Mouse (Mus musculus) myocyte (in vitro differentiated cells): ENCODE data around the gene Cacna1e.

Source experiments
- CEBPB ChIP-seq: IDR thresholded peaks from 2 replicates; pipeline ENCODE4 v1.6.1; 2011; ENCODE audit warnings: mild to moderate bottlenecking, moderate library complexity; ENCODE audit not compliant: poor library complexity, insufficient read depth, severe bottlenecking
- E2F4 ChIP-seq: IDR thresholded peaks from one replicate; pipeline ENCODE4 v1.6.1; 2011; ENCODE audit warnings: mild to moderate bottlenecking, control low read depth, moderate library complexity; ENCODE audit not compliant: insufficient read depth
- MAX ChIP-seq: IDR thresholded peaks from one replicate; pipeline ENCODE4 v1.6.1; 2011; ENCODE audit warnings: low read depth, mild to moderate bottlenecking, control low read depth
- MYOD1 ChIP-seq, 3 experiments: IDR thresholded peaks; one replicate each; pipeline ENCODE4 v1.6.1; 2011; ENCODE audit warnings: control low read depth in 2 of 3, low read depth in 2 of 3, mild to moderate bottlenecking in 2 of 3, moderate library complexity in 1 of 3; ENCODE audit not compliant: insufficient read length in 2 of 3, control insufficient read depth in 1 of 3
- MYOG ChIP-seq, 3 experiments: IDR thresholded peaks; one replicate each; pipeline ENCODE4 v1.6.1; 2011; ENCODE audit warnings: control low read depth in 2 of 3, low read depth in 2 of 3, mild to moderate bottlenecking in 2 of 3; ENCODE audit not compliant: insufficient read length in 2 of 3, control insufficient read depth in 1 of 3, insufficient read depth in 1 of 3
- POLR2A ChIP-seq: IDR thresholded peaks from one replicate; pipeline ENCODE4 v1.6.1; 2011; ENCODE audit warnings: low read depth, mild to moderate bottlenecking, control low read depth, moderate library complexity; ENCODE audit not compliant: insufficient read length
- POLR2AphosphoS2 ChIP-seq: IDR thresholded peaks from one replicate; pipeline ENCODE4 v1.6.1; 2011; ENCODE audit warnings: low read depth, control low read depth; ENCODE audit not compliant: insufficient read length
- REST ChIP-seq: IDR thresholded peaks from one replicate; pipeline ENCODE4 v1.6.1; 2011; ENCODE audit warnings: mild to moderate bottlenecking, control low read depth, moderate library complexity; ENCODE audit not compliant: insufficient read depth, insufficient read length
- SRF ChIP-seq: IDR thresholded peaks from one replicate; pipeline ENCODE4 v1.6.1; 2011; ENCODE audit warnings: low read depth; ENCODE audit not compliant: control insufficient read depth, insufficient read length
- TCF12 ChIP-seq: IDR thresholded peaks from one replicate; pipeline ENCODE4 v1.6.1; 2011; ENCODE audit warnings: mild to moderate bottlenecking, control low read depth; ENCODE audit not compliant: poor library complexity, insufficient read depth, severe bottlenecking
- TCF3 ChIP-seq: IDR thresholded peaks from one replicate; pipeline ENCODE4 v1.6.1; 2011; ENCODE audit warnings: low read depth, control low read depth; ENCODE audit not compliant: insufficient read length
- USF1 ChIP-seq: IDR thresholded peaks from one replicate; pipeline ENCODE4 v1.6.1; 2011; ENCODE audit warnings: low read depth, mild to moderate bottlenecking, control low read depth, moderate library complexity

DNA sequence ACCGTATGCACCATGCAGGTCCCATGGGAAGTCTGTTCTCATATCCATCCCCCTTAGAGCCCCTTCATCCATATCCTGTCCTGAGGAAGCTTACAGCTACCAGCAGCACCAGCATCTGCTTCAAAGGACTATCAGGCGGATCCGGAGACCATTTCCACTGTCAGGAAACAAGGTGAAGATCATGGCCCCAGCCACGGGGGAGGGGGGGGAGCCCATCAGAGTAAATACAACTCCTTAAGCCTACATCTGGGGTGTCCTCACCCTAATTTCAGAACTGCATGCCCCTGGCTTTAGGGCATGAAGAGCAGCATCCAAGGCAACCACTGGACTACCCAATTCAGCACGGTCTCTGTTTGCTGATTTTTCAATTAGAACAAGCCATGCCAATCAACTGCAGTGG, 47.8 kb downstream of the Cacna1e start:
- TF ChIP-seq POLR2A = no peak
- TF ChIP-seq TCF12 = no peak
- no peak for TF ChIP-seq USF1
- no peak for TF ChIP-seq POLR2AphosphoS2
- no peak for TF ChIP-seq REST
- TF ChIP-seq TCF3 = no peak
- TF ChIP-seq MAX = no peak
- TF ChIP-seq MYOG (IDR thresholded peaks at IDR 0.05; ENCODE audit: control insufficient read depth in 1 of 3, insufficient read depth in 1 of 3, insufficient read length in 2 of 3, low read depth in 2 of 3) = no peak
- no peak for TF ChIP-seq SRF
- no peak for TF ChIP-seq MYOD1 (IDR thresholded peaks at IDR 0.05; ENCODE audit: control insufficient read depth in 1 of 3, insufficient read length in 2 of 3, low read depth in 2 of 3)
- no peak for TF ChIP-seq E2F4
- no peak for TF ChIP-seq CEBPB
